Mouse (Mus musculus) left cerebral cortex, postnatal 14 days (tissue): Measurements from ENCODE around the gene Coro1c. TPM values are rescaled to one million over a fixed set of nuclear protein-coding genes. Genes with fewer than 3 reads are reported as not detected.

ENCODE experiments used
- total RNA-seq, 2 experiments: library from RNA; stranded (reverse); gene quantifications; 2 replicates each; pipeline ENCODE4 v1.2.3; 2021

The Coro1c gene
- total RNA-seq, 2 experiments from 2014 or later, result 97.7 to 102 TPM

Other genes with a start within 250 kb of the Coro1c start
- gene 1700069L16Rik, start 184.0 kb downstream of the Coro1c start, total RNA-seq, result not detected
- 10 to 100 TPM in 1 of 2 experiments, 1 to 10 TPM in 1; 10.0 to 10.7 TPM for gene Ficd, start 173.0 kb downstream of the Coro1c start, total RNA-seq
- 10 to 100 TPM; 30.3 to 32.1 TPM for gene Sart3, start 136.2 kb downstream of the Coro1c start, total RNA-seq
- 10 to 100 TPM; 90.4 to 97.0 TPM for gene Iscu, start 136.0 kb downstream of the Coro1c start, total RNA-seq
- gene Tmem119, start 108.2 kb downstream of the Coro1c start, total RNA-seq, result 10 to 100 TPM; 19.4 to 24.7 TPM
- gene Selplg, start 76.1 kb downstream of the Coro1c start, total RNA-seq, result 10 to 100 TPM; 25.9 to 27.2 TPM
- 10 to 100 TPM; 19.7 to 21.4 TPM for gene Ssh1, start 85.1 kb upstream of the Coro1c start, total RNA-seq
- not detected for gene Dao, start 94.9 kb upstream of the Coro1c start, total RNA-seq
- gene Usp30, start 156.7 kb upstream of the Coro1c start, total RNA-seq, result 10 to 100 TPM; 29.6 to 34.6 TPM
- gene Svop, start 182.8 kb upstream of the Coro1c start, total RNA-seq, result 100 to 1,000 TPM; 191 to 211 TPM
- 1 to 10 TPM; 5.5 to 5.8 TPM for gene Alkbh2, start 219.5 kb upstream of the Coro1c start, total RNA-seq
- 1 to 10 TPM; 4.9 to 5.5 TPM for gene Ung, start 221.6 kb upstream of the Coro1c start, total RNA-seq
- gene Acacb, start 237.8 kb upstream of the Coro1c start, total RNA-seq, result 1 to 10 TPM; 3.8 to 4.7 TPM